Mouse (Mus musculus) gastrocnemius, postnatal 14 days (tissue): ENCODE results near the gene Cobl. TPM values are rescaled to one million over a fixed set of nuclear protein-coding genes. Genes with fewer than 3 reads are reported as not detected.

ENCODE experiments used
- DNase-seq: peaks from one replicate; pipeline ENCODE4 v3.0.0; 2021; ENCODE audit warnings: mixed read lengths
- intact Hi-C: fragments of 180-260 bp; cut with DNase I; formaldehyde crosslinking; loops from one replicate; pipeline ENCODE4 v1.15.1; 2025; ENCODE audit warnings: low total_unique reads
- long read RNA-seq, 2 experiments: library from polyadenylated mRNA; stranded (forward); transcript quantifications; one replicate each; pipeline ENCODE4 v2.0.0; 2021
- total RNA-seq, 2 experiments: library from RNA; stranded (reverse); gene quantifications; 2 replicates each; pipeline ENCODE4 v1.2.3; 2021

Gene Cobl
- total RNA-seq, result 10 to 100 TPM; 78.0 to 92.4 TPM
- long read RNA-seq, experiment 1, partial matches to known transcripts, result 1 of 77 reads
- long read RNA-seq, experiment 1, other reads (novel, unspliced or antisense), result 76 of 77 reads
- long read RNA-seq, experiment 2, partial matches to known transcripts, result 1 of 88 reads
- long read RNA-seq, experiment 2, other reads (novel, unspliced or antisense), result 87 of 88 reads

DNA sequence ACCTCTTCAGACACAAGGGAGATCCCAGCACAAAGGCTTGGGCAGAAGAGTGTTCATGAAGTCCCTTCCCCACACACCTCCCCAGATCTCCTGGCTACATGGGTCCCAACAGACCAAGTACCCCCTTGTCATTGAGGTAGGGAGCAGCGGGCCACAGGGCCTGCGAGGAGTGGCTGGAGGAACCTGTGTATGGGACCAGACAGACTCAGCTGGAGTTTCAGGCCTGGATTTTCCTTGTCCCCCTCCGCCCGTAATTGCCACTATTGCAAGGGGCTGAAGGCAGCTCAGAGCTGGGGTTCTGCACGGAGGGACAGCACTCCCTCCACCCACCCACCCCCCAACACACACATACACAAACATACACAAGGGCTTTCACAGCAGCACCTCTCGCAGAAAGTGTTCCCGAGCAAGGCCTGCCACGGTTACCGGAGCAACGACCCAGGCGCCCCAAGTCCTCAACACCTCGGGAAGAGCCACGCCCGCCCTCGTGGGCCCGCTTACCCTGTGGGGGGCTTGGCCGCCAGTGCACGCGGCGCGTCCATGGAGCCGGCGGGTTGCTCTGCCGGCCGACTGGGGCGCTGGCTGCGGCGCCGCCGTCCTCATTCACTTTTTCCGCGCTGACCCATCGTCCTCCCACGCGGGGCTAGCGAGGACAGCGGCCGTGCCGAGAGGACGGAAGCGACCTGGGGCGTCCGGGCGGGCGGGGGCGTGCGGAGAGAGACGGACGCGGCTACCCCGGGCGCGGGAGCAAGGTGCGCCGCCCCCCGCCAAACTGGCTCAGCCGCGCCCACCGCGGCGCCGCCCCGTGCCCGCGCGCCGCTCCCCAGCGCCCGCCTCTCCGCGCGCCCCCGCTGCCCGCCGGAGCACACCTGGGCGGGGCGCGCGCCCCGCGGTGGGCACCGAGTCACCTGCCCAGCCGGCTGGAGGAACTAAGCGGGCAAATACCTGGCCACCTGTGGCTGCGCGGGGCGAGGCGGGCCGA lies at the start of gene Cobl:
Gene Cobl, minus strand, starts transcription at position 780 of the 982 bp plus-strand sequence.
- peak; percentile 26 for DNase-seq
- intact Hi-C loops, result no loop called here

DNA sequence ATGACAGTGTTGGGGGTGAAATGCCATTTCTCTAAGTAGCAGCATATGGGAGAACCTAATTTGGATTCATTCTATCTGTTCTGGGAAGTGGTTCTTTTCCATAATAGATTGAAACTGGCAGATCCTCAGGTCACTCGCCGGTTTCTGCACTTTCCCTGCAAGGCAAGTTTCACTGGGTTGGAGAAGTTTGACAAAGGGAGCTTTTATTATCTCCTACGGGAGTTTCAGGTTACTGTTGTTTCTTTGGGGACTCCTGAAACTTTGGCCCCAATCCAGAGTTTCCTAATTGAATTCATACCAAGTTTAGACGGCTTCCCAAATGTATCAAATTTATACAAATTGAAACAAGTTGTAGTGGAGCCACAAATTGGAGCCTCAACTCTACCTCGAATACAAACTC lies 49.0 kb upstream of the Cobl start:
- intact Hi-C loops, result no loop called here

DNA sequence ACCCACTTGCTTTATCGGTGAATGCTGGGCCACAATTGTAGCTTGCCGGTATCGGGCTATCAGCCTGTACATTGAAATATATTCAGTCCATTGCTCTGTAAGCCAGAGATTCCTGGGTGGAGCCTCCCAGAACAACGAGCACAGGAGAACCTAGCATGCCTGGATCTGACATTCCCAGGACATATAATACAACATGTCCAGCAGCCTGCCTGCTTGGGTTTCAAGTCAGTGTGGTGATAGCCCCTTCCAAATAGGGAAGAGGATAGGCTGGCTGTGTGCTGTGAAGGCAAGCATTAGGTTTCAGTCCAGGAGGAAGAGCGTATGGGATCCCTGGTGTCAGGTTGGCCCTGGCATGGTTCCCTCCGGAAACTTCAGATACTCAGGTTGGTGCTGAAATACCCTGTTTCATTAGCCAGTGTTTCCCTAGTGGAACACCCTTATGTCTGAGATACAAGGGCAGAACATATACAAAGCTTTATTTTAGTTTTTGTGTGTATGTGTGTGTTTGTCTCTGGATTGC lies 41.7 kb upstream of the Cobl start:
- intact Hi-C loops, result no loop called here
- DNase-seq, result peak; percentile 29

More for the DNA sequence above, 49.0 kb upstream of the Cobl start:
- no peak for DNase-seq

DNA sequence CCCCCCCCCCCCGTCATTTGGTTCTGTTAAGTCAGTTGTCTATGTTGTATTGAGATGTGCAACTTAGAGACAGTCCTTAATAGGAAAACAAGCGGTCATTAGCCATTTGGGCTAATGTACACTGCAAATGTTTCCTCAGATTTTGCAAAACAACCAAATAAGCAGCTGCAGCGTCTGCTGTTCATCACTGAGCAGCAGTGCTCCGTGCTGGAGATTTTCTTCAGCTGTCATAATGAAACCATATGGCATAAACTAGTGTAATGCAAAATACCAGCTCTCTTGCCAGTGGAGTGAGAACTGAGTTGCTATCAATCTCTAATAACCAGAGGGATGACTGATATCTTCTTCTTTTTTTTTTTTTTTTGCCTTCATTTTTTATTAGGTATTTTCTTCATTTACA lies 39.0 kb upstream of the Cobl start:
- DNase-seq, result no peak
- intact Hi-C loops, result no loop called here

DNA sequence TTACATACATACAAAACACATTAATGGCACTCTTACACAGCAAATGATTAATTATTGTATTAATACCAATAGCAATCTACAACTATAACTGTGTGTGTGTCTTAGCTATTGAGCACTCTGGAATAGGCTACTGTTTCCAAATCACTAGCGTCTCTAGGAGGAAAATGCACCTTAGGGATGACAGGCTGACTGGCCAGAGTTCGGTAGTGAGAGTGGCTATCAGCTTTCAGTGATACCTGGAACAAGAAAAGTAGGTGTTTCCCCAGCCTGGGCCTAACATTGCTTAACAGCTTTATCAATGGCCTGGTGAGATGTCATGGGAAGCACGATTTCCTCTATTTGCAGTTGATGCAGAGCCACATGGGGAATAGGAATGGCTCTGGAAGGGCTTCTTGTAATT lies 37.0 kb upstream of the Cobl start:
- intact Hi-C loops, result no loop called here
- DNase-seq, result no peak

DNA sequence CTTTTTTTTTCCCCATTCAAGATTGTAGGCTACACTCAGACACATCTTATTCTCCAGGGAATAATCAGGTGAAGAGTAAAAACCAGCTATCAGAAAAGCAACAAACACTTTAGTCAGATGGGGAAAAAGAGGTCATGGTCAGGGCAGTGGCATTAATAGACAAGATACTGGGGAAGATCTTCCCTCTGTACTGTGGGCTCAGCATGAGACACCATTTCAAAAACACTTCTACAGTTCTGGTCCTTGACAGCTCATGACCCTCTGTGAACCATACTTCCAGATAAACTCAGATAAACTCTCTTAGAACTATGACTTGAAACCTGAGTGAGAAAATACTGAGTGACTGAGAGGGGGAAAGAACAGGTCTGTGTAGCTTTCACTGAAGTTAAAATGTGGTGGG lies 29.0 kb upstream of the Cobl start:
- DNase-seq, result no peak
- intact Hi-C loops, result no loop called here

DNA sequence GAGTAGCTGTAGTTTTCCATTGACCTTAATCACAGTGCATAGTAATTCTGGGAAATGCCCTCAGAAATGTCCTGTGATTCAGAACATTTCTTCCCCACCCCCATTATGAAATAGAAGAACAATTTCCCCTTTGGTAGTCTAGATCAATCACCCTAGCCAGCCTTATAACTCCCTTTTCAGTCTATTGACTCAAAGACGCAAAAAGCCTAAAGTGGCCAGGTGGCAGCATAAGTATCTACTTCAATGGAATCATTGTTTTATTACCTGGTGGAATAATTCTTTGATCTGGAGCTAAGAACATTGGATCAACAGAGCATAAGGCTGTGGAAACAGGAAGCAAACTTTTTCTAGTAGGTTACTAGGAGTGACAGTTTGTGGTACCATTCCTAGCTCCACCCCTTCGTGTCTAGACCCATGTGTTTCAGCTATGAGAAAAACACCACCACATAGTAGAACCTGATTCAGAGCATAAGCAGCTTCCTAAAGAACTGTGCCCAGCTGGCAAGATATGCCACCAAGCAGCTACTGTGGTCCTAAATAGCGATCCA lies 15.2 kb upstream of the Cobl start:
- intact Hi-C loops, result no loop called here
- DNase-seq, result no peak

DNA sequence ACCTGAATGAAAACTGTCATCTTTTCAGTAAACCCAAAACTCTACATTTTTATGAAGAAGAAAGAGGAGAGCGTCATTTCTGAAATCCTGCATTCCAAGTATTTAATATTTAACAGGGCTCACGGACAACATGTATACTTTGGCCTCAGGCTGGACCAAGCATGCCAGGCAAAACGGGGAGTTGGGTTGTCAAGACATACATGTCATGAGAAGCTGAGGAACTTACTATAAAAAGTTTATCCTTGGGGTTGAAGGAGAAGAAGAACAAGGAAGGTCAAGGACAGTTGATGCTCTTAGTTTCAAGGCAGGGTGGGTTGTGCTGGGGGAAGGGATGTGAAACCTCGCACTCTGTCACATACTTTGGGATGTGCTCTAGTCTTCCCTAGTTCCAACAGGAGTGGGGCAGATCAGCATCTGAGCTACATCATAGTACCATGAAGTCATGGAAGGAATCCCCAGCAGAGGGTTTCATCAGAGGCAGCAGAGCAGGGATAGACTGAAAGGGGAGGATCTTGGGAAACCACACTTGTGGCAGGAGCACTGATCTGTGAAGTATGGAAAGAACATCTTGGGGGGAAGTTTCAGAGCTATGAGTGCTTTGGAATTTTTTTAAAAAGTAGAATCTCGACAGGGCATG lies 9.7 kb upstream of the Cobl start:
- no peak for DNase-seq
- intact Hi-C loops, result no loop called here

DNA sequence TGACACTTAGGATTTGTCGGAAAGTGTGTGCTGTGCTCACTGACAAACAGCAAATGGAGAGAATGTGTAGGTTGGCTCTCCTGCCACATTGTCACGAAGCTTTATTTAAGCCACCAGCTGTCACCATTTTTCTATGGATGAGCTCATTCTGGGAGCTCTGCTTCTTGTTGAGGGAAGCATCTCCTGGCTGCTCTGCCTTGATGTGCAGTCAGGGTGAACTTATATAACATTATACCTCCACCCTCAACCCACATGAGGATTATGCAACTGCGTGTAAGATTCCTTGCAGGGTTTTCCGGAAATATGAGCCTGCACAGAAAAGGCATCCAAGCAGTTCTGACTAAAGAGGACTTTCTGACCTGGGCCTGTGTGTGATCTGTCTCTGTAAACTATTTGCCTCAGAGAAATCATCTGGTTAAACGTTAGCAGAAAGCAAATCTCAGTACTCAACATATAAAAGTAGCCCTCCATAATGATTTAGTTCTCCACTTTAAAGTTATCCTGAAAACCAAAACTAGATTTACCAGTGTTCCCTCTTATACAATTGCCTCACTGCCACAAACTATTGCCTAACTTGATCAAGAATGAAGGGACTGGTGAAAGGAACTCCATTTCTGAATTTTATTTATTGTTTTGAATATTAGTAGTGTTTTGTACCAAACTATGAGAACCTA lies 9.0 kb upstream of the Cobl start:
- no peak for DNase-seq
- intact Hi-C loops, result no loop called here

DNA sequence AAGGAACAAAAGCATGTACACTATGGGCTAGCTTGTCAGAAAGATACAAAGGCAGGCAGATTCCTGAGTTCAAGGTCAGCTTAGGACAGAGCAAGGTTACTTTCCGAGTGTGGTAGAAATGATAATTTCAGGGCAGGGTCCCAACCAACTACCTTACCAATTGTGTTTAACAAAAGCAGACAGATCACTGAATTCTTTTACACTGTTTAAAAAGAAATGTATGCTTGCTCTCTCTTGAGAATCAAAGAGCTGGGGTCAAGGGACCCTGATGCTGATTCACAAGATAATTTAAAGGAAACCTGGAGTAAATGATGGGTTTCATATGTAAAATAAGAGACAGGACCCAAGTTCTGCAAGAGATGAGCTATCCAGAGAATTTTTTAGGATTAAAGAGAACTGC lies 4.9 kb upstream of the Cobl start:
- intact Hi-C loops, result no loop called here
- DNase-seq, result no peak

DNA sequence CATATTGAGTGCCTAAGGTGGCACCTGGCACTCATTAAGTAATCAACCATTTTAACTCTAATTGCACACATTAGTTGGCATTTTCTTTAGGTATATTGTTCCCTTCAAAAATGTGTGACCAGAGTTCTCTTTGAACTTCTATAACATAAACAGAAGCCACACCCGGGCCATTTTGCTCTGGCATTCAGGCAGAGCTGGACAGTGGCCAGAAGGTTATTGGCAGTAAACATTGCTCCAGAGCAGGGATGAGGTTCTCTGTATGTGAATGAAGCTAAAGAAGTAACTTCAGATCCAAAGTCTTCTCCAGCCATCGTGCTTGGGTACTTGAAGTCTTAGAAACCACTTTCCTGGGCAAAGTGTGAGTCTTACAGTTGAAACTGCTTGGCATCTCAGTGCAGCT lies 3.9 kb upstream of the Cobl start:
- DNase-seq, result no peak
- intact Hi-C loops, result no loop called here

DNA sequence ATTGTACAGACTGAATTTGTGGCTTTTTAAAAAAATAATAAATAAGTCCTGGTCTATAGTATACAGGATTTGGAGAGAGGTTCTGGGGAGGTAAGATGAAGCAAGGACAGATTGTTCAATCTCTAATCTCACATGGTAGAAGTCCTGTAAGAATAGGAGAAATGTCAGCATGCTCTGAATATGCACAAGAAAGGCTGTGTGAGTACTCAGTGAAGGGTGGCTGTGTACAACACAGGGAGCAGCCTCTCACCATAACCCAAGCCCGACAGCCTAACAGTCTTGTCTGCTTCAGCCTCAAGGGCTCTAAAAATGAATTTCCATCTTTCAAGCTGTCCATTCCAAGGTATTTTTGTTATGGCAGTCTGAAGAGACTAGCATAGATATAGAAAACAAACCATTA lies 3.1 kb upstream of the Cobl start:
- no peak for DNase-seq
- intact Hi-C loops, result no loop called here

DNA sequence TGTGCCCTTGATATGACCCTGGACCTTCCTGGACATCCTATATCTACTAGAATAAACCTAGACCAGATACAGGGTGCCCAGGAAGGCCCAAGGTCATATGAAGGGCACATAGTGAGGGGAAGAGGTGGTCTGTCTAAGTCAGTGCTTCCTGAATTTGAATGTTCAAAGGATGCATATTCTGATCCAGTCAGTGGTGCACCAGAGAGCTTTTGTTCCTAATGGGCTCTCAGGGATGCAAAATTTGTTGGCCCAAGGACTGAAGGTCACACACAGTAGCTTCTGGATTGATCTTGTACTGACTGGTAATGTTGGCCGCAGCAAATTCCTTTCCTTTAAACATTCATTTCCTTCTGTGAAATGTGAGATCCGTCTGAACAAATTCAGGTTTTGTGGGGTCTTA lies 2.5 kb upstream of the Cobl start:
- intact Hi-C loops, result no loop called here
- DNase-seq, result no peak

DNA sequence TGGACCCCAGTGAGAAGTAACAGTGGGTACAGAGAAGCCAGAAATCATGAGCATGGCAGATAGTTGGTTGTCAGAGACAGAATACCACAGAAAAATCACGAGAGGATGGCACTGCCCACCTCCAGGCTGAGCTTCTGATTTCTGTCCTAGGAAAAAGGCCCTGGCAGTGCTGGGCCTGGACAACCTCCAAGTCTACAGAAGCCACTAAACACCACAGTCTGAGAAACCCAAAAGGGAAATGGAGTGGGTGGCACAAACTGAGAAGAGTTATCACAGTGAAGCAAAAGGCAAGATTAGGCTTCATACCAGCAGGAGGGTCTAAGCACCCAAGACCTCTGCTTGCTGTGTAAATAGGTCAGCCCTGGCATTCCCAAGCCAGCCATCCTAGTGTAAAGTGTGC lies 1.8 kb upstream of the Cobl start:
- DNase-seq, result no peak
- intact Hi-C loops, result no loop called here

DNA sequence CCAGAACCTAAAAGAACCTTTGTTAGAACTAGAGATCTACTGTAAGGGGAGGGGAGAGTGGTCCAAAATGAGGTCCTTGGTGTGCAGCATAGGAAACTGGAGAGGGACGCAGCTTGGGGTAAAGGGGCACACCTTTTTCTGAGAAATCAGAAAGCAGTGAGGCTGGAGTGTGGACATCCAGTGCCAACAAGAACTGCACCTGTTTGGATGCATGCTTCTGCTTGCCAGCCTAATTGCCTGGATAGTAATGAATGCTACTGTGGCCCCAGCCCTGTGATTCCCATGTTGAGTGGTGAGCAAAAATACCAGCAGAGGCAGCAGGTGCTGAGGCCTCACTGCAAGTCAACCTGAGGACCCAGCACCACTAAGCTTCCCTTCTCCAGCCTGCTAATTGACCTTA lies 469 bp upstream of the Cobl start:
- no peak for DNase-seq

DNA sequence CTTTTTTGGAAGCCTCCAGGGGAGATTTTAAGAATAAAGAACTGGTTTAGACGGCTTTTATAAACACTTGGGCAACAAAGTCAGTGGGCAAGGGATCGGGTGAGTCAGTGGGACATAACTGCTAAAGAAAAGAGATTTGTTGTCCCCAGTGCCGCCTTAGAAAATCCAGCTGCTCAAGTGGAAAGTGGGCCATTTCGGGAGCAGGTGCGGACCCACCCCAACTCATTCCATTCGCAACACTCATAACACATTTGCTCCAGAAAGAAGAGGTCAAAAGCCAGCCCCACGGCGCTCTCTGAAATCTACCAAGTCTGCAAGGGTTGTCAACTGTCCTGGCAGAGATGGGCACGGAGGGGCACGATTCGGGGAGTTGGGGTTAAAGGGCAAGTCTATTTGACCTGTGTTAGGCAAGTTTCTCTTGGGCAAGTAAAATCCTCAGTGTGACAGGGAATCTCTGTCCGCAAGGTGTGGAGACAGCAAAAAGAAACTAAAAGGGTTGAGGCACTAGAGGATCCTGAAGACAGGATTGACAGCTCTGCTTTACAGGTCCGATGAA lies 1.1 kb downstream of the Cobl start:
- DNase-seq, result no peak
- intact Hi-C loops, result no loop called here

More for the DNA sequence above, 469 bp upstream of the Cobl start:
- intact Hi-C loops, result no loop called here

DNA sequence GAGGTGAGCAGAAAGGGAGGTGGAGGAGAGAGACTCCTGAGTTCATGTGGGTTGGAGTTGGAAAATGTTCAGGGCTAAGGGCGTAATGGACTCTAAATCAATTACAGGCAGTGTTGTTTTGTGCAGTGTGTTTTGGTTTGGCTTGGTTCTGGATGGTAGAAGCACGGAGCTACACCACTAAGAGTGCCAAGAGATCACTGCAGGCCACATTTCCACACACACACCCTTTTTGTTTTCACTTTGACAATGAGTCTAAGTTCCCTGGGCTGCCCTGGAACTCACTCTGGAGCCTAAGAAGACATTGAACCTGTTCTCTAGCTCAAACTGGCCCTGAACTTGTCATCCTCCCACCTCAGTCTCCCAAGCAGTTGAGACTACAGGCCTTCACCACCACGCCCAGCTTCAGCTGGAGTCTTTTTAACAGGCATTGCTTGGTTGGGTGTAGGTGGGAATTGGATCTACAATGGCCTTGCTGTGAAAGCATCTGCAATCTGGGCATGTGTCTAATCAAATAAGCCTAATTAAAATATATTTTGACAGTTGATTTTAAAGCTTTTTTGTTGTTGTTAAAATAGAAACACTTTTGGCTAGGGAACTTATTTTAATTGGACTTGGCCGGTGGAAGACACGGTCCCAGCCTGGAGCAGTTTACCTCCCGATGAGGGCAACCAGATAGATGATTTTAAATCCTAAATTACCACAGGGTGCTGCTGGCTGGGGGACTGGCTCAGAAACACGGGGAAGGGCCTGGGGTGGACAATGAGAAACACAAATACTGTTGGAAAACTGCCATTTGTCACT lies 4.8 kb downstream of the Cobl start:
- intact Hi-C loops, result no loop called here
- no peak for DNase-seq

DNA sequence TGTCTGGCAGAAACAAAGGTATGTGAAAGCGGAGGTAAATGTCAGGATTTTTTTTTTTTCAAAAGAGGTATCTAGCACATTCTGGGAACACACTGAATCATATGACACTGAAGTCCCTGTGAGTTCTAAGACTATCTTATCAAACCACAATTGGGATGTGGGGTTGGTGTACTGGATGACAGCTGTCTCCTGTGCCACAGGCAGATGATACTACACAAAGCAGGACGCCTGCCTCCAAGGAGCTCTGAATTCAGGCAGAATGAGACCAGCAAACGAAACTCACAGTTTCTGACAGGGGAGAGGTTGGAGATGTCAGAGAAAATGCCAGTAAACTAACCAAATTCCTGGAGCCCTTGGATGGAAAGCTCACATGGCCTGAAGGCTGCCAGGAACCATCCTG lies 5.9 kb downstream of the Cobl start:
- intact Hi-C loops, result no loop called here
- no peak for DNase-seq

DNA sequence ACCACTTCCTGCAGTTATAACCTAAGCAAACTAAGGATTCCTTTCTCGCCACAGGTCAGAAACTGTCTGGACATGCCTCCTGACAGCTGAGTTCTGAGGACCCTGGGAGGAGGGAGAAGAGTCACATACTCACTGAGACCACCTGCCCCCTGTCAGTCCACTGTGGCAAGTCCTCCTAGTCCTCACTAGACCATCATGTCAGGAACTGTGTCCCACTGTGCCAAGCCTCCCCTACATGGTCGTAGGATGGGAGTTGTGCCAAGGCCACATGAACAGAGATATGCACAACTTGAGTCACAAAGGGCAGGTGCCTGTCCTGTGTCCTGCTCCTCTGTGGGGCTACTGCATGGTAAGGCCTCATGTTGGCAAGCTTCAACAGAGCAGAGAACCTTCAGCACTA lies 6.4 kb downstream of the Cobl start:
- DNase-seq, result no peak
- intact Hi-C loops, result no loop called here
